Mouse (Mus musculus) olfactory bulb, adult 2 months (tissue): ENCODE measurements around the gene Prl3d1.
"Not testable (repeated sequence)": the region's sequence is repeated elsewhere in the genome, so short reads cannot be mapped to it uniquely, and the experiment has no call there.

Source experiments
- CTCF ChIP-seq: fragments of 200-500 bp; IDR thresholded peaks from 2 replicates; pipeline ENCODE4 v1.5.1; 2012; ENCODE audit warnings: low read depth, mild to moderate bottlenecking, low read length, moderate library complexity; ENCODE audit not compliant: insufficient read depth
- POLR2A ChIP-seq: fragments of 200-500 bp; IDR thresholded peaks from 2 replicates; pipeline ENCODE4 v1.6.1; 2012; ENCODE audit warnings: mild to moderate bottlenecking, low read depth, low read length, moderate library complexity; ENCODE audit not compliant: insufficient read depth

DNA sequence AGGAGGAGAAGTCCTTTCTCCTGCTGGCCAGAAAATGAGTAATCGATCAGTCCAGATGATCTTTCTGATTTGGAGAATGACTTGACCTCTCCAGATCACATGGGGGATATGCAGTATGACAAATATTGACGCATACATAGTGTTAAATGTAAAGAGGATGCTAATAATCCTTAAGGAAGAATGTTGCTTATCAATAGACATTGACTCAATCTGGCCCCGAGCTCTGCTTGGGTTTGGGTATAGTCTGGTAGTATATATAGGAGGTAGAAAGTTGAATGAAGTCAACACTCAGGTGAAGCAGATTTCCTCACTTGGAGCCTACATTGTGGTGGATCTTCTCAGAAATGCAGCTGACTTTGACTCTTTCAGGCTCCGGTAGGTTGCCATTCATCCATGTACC, 27.4 kb downstream of the Prl3d1 start, which contains the start of gene Prl3d2:
- not testable (repeated sequence) for TF ChIP-seq CTCF, POLR2A
